Mouse (Mus musculus) R1 (cell line): ENCODE measurements around the gene Eml6.

ENCODE experiments used
- DNase-seq: peaks from one replicate; pipeline ENCODE4 v3.0.0-alpha.2; 2018; ENCODE audit warnings: low read depth, low spot score

The Eml6 gene

DNA sequence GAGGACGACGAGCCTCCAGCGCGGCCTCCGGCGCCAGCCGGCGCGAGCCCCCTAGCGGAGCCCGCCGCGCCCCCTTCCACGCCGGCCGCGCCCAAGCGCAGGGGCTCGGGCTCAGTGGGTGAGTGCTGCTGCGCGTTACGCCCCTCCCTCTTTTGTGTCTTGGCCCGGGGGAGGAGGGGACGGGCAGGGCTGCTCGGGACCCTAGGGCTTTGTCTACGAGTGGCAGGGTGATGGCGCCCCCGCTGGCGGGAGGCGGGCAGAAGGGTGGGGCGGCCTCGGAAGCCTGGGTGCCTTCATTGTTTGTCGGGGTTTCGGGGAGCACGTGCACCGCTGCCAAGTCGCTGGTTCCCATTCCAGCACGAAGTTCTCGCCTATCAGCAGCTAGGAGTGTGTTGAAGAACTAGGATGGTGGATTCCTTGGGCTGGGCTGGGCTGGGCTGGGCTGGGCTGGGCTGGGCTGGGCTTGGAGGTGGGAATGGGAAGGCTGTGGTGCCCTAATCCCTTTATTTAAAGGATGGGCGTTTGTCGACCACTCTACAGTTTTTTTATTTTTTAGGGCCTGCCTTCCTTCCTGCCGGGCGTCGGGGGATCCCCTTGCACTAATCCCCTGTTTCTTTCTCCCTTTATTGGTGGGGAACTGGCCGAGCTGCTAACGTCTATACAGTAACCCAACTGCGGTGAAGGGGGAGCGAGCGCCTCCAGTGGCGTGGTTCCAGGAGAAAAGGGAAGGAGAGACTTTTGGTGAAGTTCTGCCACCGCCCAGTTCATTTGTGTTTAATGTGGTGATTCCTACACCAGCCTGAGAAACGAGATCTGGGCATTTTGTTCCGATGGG is 332.0 kb downstream of the Eml6 start:
- peak; percentile 94 for DNase-seq
